Mouse (Mus musculus) midbrain, embryonic 12.5 days (tissue): ENCODE measurements at regions not wholly inside any gene's neighbourhood (a gene's known extent, or its start where the extent isn't known, plus 50 kb on each side); places are given as distances from the start of the nearest gene placed in this dataset.
A peak's percentile ranks its signal among the peaks of the same experiment; 100 is the strongest.

Experiments
- ATAC-seq: fragments of 200-750 bp; cut with Nextera tagmentation; 2 replicates; pipeline ENCODE4 v1.8.0; 2017; ENCODE audit warnings: low read depth, moderate TSS enrichment, moderate library complexity; ENCODE audit not compliant: low FRiP score
- H3K27ac ChIP-seq: fragments of 300-500 bp; sonication (generic); replicated peaks from 2 replicates; pipeline ENCODE4 v1.5.1; 2016; ENCODE audit warnings: mild to moderate bottlenecking
- H3K27me3 ChIP-seq: fragments of 300-500 bp; sonication (generic); 2 replicates; pipeline ENCODE4 v1.6.1; 2016; ENCODE audit warnings: mild to moderate bottlenecking
- H3K36me3 ChIP-seq: fragments of 300-500 bp; sonication (generic); 2 replicates; pipeline ENCODE4 v1.6.1; 2016
- H3K4me1 ChIP-seq: fragments of 300-500 bp; sonication (generic); 2 replicates; pipeline ENCODE4 v1.6.1; 2016
- H3K4me2 ChIP-seq: fragments of 300-500 bp; sonication (generic); replicated peaks from 2 replicates; pipeline ENCODE4 v1.6.1; 2016; ENCODE audit warnings: mild to moderate bottlenecking, moderate library complexity
- H3K4me3 ChIP-seq: fragments of 300-500 bp; sonication (generic); 2 replicates; pipeline ENCODE4 v1.5.1; 2016; ENCODE audit warnings: mild to moderate bottlenecking
- H3K9ac ChIP-seq: fragments of 300-500 bp; sonication (generic); replicated peaks from 2 replicates; pipeline ENCODE4 v1.6.1; 2016; ENCODE audit warnings: mild to moderate bottlenecking, moderate library complexity
- H3K9me3 ChIP-seq: fragments of 300-500 bp; sonication (generic); 2 replicates; pipeline ENCODE4 v1.6.1; 2016; ENCODE audit warnings: mild to moderate bottlenecking
- WGBS: fragments of 180-500 bp; shearing (Covaris S2); methylation state at CpG from one replicate; pipeline ENCODE4 v1.1.7; 2016; 5-methylcytosine and 5-hydroxymethylcytosine counted together

DNA sequence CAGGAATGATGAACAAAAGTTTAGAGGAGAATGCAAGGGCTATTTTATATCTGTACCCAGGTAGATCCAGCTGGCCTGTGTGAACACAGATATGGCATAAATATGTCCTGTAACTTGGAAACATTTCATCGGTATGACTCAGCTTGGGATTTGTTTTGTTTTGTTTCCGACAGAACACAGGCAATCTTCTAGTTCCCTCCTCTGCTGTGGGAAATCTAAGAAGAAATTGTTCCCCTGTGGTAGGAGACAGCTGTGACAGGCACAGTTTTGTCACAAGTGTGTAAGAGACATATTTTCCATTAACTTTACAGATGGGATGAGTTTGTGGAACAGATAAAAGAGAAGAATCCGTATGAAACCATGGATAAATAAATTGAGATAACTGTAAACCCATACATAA is 687.0 kb downstream of the Tpm3-rs7 start:
- no peaks in the 10 kb centered on the region for H3K36me3 ChIP-seq
- ATAC-seq, result no peak
- 86% methylated on average over 3 of the region's 3 CpGs for WGBS

GRCm38 (mm10) chr14:114002420-114002819 is 688.0 kb downstream of the Tpm3-rs7 start:
- no peaks in the 10 kb centered on the region for H3K4me1 ChIP-seq
- no peaks in the 10 kb centered on the region for H3K9me3 ChIP-seq
- H3K27ac ChIP-seq, result no peak overlapping the region
- H3K4me2 ChIP-seq, result no peak overlapping the region
- H3K4me3 ChIP-seq, result no peak overlapping the region
- WGBS, result 91% methylated on average over 1 of the region's 1 CpGs
- H3K9ac ChIP-seq, result no peak overlapping the region
- H3K27me3 ChIP-seq, result no peaks in the 10 kb centered on the region
- ATAC-seq, result no peak
- no peaks in the 10 kb centered on the region for H3K36me3 ChIP-seq

More for the DNA sequence above, 687.0 kb downstream of the Tpm3-rs7 start:
- no peak overlapping the region for H3K4me2 ChIP-seq
- H3K9ac ChIP-seq, result no peak overlapping the region
- no peaks in the 10 kb centered on the region for H3K4me1 ChIP-seq
- H3K27ac ChIP-seq, result no peak overlapping the region
- H3K9me3 ChIP-seq, result no peaks in the 10 kb centered on the region
- H3K4me3 ChIP-seq, result no peak overlapping the region
- no peaks in the 10 kb centered on the region for H3K27me3 ChIP-seq

DNA sequence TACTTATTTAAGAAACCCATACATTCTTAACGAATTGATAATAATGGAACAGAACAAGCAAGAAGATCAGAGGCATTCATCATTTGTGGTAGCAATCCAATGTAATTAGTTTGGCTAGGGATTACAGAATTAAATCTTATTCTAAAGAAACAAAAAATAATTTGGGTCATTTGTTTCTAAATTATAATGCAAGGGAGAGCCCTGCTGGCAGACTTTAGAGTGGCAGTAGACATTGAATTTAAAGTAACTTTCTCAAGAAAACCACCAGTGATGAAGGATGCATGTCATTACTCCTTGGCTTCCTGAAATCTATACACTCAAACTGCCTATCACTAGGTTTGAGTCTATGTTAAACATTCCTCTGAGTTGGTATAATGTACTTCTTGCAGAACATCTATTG is 722.7 kb downstream of the Tpm3-rs7 start:
- ATAC-seq, result no peak
- WGBS, result 81% methylated on average over 1 of the region's 1 CpGs

GRCm38 (mm10) chr14:114038611-114039312 is 724.4 kb downstream of the Tpm3-rs7 start:
- WGBS, result 41% methylated on average over 3 of the region's 3 CpGs
- Histone ChIP-seq H3K9me3 (no peaks in the 10 kb centered on the region), H3K9ac (no peak overlapping the region), H3K27ac (no peak overlapping the region), H3K4me1 (no peaks in the 10 kb centered on the region), H3K4me2 (no peak overlapping the region), H3K36me3 (no peaks in the 10 kb centered on the region), H3K27me3 (no peaks in the 10 kb centered on the region), H3K4me3 (no peak overlapping the region)
- ATAC-seq, result no peak

More for the DNA sequence above, 722.7 kb downstream of the Tpm3-rs7 start:
- Histone ChIP-seq H3K4me2 (no peak overlapping the region), H3K9ac (no peak overlapping the region), H3K4me1 (no peaks in the 10 kb centered on the region), H3K36me3 (no peaks in the 10 kb centered on the region), H3K9me3 (no peaks in the 10 kb centered on the region), H3K4me3 (no peak overlapping the region), H3K27ac (no peak overlapping the region), H3K27me3 (no peaks in the 10 kb centered on the region)

DNA sequence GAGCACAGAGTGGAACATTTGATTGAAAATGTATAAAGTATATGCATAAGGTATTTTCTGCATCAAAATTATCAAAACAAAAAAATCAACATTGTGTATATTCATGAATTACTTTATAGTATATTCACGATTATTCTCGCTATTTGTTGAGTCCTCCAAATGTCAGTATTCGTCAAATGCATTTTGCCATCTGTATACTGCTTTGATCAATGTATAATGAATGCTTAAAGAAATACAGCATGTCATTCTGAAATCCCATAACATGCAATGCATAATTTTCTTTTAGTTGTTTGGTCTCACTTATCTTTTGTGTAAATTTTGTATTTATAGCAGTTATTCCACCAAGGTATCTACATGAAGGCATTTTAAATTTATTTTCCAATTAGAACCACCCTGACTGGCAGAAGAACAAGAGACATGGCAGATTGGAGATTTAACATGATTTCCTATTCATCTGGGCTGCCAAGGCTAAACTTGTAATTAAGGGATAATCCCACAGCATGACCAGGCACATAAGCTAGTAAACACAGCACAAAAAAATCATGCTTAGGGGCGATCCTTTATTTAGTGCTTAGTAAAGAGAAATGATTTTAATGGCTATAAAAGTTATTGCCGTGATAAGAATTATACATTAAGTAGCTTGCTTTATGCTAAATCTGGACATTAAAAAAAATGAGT is 739.3 kb downstream of the Tpm3-rs7 start:
- Histone ChIP-seq H3K4me3 (no peak overlapping the region), H3K27me3 (no peaks in the 10 kb centered on the region), H3K9me3 (no peaks in the 10 kb centered on the region), H3K27ac (no peak overlapping the region), H3K36me3 (no peaks in the 10 kb centered on the region), H3K4me1 (no peaks in the 10 kb centered on the region), H3K9ac (no peak overlapping the region), H3K4me2 (no peak overlapping the region)
- ATAC-seq, result no peak
- WGBS, result 73% methylated on average over 5 of the region's 5 CpGs

GRCm38 (mm10) chr14:114061347-114061746 is 746.9 kb downstream of the Tpm3-rs7 start:
- H3K4me3 ChIP-seq, result no peak overlapping the region
- WGBS, result 31% methylated on average over 2 of the region's 2 CpGs
- no peaks in the 10 kb centered on the region for H3K36me3 ChIP-seq
- H3K27ac ChIP-seq, result no peak overlapping the region
- H3K27me3 ChIP-seq, result no peaks in the 10 kb centered on the region
- peak; percentile 77 for ATAC-seq
- H3K9me3 ChIP-seq, result no peaks in the 10 kb centered on the region
- no peak overlapping the region for H3K4me2 ChIP-seq
- H3K4me1 ChIP-seq, result no peaks in the 10 kb centered on the region
- no peak overlapping the region for H3K9ac ChIP-seq

DNA sequence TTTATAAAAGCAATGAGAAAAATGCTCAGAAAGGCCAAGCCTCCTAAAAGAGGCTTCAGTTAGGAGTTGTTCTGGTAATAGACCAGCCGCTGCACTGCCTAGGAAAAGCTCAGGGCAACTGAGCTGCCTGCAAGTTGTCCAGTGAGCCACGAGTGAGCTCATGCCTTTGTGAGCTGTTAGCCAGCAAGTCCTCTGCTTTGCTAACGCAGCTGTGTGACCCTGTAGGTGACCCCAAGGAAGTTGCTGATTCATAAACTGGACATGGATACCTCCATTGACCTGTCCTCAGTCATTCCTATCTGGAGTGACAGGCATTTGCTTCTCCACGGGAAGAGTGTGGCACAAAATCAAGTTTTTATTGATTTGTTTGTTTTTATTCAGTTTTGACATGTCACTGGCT is 748.2 kb downstream of the Tpm3-rs7 start:
- Histone ChIP-seq H3K9me3 (no peaks in the 10 kb centered on the region), H3K4me1 (no peaks in the 10 kb centered on the region), H3K9ac (no peak overlapping the region), H3K36me3 (no peaks in the 10 kb centered on the region), H3K27ac (no peak overlapping the region), H3K4me3 (no peak overlapping the region), H3K27me3 (no peaks in the 10 kb centered on the region), H3K4me2 (no peak overlapping the region)
- 18% methylated on average over 4 of the region's 4 CpGs for WGBS
- ATAC-seq, result peak; percentile 49; the same call in 1 of the 2 replicates

GRCm38 (mm10) chr14:114073236-114073635 is 758.8 kb downstream of the Tpm3-rs7 start:
- Histone ChIP-seq H3K27me3 (no peaks in the 10 kb centered on the region), H3K9ac (no peak overlapping the region), H3K27ac (no peak overlapping the region), H3K36me3 (no peaks in the 10 kb centered on the region), H3K9me3 (no peaks in the 10 kb centered on the region), H3K4me3 (no peak overlapping the region), H3K4me2 (no peak overlapping the region), H3K4me1 (no peaks in the 10 kb centered on the region)
- ATAC-seq, result no peak
- 85% methylated on average over 2 of the region's 2 CpGs for WGBS

DNA sequence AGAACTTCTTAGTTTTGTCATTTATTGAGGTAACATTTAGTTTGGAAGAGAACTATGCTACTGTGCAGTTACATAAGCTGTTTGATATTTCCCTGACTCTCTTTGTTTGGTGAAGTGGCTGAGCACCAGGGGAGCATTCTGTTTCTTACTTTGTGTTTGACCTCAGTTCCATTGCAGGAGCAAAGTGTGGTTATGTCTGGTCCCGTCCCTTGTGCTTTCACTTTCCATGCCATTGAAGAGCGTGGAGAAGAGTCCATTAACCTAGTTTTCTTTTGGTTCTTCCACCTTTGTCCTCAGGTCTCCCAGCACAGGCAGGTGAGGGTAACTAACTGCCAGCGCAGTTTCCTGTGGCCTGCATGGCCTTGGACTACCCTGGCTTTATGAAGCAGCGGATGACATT is 759.6 kb downstream of the Tpm3-rs7 start:
- Histone ChIP-seq H3K36me3 (no peaks in the 10 kb centered on the region), H3K9me3 (no peaks in the 10 kb centered on the region), H3K4me1 (no peaks in the 10 kb centered on the region), H3K4me2 (no peak overlapping the region), H3K27me3 (no peaks in the 10 kb centered on the region), H3K27ac (no peak overlapping the region), H3K9ac (no peak overlapping the region), H3K4me3 (no peak overlapping the region)
- WGBS, result 81% methylated on average over 4 of the region's 4 CpGs
- ATAC-seq, result no peak

DNA sequence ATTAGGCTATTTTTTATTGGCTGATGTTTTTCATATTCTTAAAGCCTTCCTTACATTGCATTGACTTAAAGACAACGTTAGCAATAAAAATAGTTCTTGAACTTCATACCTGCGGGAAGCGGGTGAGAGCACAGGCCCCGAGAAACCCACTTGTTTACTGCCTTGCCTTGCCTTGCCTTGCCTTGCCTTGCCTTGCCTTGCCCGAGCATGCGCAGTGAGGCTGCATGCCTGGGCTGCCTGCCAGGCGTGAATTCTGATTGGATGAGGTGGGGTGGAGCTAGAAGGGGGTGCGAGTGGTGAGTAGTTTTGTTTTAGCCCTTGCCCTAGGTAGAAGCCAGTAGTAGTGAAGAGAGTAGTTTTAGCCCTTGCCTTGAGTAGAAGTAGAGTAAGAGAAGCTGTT is 792.4 kb downstream of the Tpm3-rs7 start:
- Histone ChIP-seq H3K4me1 (no peaks in the 10 kb centered on the region), H3K4me3 (no peak overlapping the region), H3K36me3 (no peaks in the 10 kb centered on the region), H3K9ac (no peak overlapping the region), H3K4me2 (no peak overlapping the region), H3K27ac (no peak overlapping the region), H3K9me3 (no peaks in the 10 kb centered on the region), H3K27me3 (no peaks in the 10 kb centered on the region)
- no peak for ATAC-seq
- 73% methylated on average over 8 of the region's 8 CpGs for WGBS

DNA sequence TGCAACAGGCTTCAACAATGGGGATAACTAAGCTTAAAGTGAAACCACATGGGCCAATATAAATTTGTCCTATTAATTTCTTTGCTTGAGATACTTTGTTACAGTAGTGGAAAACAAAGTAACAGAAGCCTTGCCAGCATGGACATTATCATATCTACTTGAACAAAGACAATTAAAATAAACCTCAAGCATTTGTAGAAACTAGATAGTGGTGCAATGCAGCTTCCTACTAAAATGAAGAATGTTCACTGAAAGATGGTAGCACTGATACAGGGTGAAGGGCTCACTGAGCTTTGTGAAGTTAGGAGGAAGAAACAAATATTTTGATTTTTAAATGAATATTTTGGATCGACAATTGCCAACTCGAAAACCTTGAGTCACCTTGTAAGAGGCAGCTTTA is 814.1 kb downstream of the Tpm3-rs7 start:
- WGBS, result 90% methylated on average over 2 of the region's 2 CpGs
- no peak overlapping the region for H3K27ac ChIP-seq
- H3K27me3 ChIP-seq, result no peaks in the 10 kb centered on the region
- no peaks in the 10 kb centered on the region for H3K36me3 ChIP-seq
- H3K9me3 ChIP-seq, result no peaks in the 10 kb centered on the region
- no peak overlapping the region for H3K9ac ChIP-seq
- no peak overlapping the region for H3K4me2 ChIP-seq
- no peak overlapping the region for H3K4me3 ChIP-seq
- no peak for ATAC-seq
- H3K4me1 ChIP-seq, result no peaks in the 10 kb centered on the region

DNA sequence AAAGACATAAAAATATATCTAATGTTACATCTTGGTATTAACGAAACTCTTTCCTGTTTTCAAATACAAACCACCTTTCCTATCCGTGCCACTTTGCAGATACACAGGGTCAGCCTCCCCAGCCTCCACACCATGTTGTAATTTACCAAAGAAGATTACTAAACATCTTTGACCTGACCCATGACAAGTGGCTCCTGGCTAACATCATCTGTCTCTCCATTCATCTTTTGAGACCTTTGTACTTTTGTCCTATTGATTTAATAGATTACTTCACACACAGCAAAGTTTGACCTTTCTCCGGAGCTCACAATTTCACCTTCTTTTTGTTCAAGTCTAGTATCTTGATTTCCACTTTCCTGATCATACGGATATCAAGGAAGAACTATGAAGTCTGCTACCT is 851.6 kb downstream of the Tpm3-rs7 start:
- H3K27me3 ChIP-seq, result no peaks in the 10 kb centered on the region
- no peak overlapping the region for H3K9ac ChIP-seq
- H3K36me3 ChIP-seq, result no peaks in the 10 kb centered on the region
- H3K9me3 ChIP-seq, result no peaks in the 10 kb centered on the region
- 82% methylated on average over 4 of the region's 4 CpGs for WGBS
- no peak overlapping the region for H3K27ac ChIP-seq
- no peak for ATAC-seq
- no peaks in the 10 kb centered on the region for H3K4me1 ChIP-seq
- no peak overlapping the region for H3K4me2 ChIP-seq
- no peak overlapping the region for H3K4me3 ChIP-seq
